Mouse (Mus musculus): ENCODE results near the gene Sall2.
"Not testable (repeated sequence)": the region's sequence is repeated elsewhere in the genome, so short reads cannot be mapped to it uniquely, and the experiment has no call there.

DNA sequence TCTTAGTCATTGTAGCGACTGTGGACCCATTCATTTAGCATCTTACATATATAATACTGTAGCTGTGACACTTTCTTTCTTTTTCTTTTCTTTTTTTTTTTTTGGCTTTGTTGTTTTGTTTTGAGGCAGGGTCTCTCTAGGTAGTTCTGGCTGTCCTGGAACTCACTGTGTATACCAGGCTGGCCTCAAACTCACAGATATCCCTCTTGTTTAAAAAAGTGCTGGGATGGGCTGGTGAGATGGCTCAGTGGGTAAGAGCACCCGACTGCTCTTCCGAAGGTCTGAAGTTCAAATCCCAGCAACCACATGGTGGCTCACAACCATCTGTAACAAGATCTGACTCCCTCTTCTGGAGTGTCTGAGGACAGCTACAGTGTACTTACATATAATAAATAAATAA is 25.0 kb downstream of the Sall2 start:
- not testable (repeated sequence) for TF ChIP-seq MAX (IDR thresholded peaks at IDR 0.05; ENCODE audit: low read length); MEF2A (IDR thresholded peaks at IDR 0.05; ENCODE audit: extremely low read depth, insufficient replicate concordance, low read depth, low read length, poor library complexity, severe bottlenecking); POLR2A (IDR thresholded peaks at IDR 0.05; ENCODE audit: control insufficient read depth in 1 of 2, insufficient read depth in 1 of 2, low read depth in 1 of 2, low read length in 2 of 2, poor library complexity in 1 of 2); TAL1 (IDR thresholded peaks at IDR 0.05; ENCODE audit: low read length); ELF1 (IDR thresholded peaks at IDR 0.05; ENCODE audit: low read depth, low read length); MYC (IDR thresholded peaks at IDR 0.05; ENCODE audit: low read depth, low read length); POLR2AphosphoS5 (IDR thresholded peaks at IDR 0.05; ENCODE audit: borderline replicate concordance, low read depth, low read length)
- TF ChIP-seq CTCF (IDR thresholded peaks at IDR 0.05 in 2 of 3, conservative IDR thresholded peaks at IDR 0.05 in 1 of 3; ENCODE audit: control insufficient read depth in 1 of 3, insufficient read depth in 1 of 3, low read depth in 2 of 3, low read length in 3 of 3, poor library complexity in 1 of 3, severe bottlenecking in 1 of 3) = peak in 1 of 3 experiments; percentile 1; a peak in 1 of 6 replicates

Measured in MEL (cell line).